Mouse (Mus musculus) olfactory bulb, adult 2 months (tissue): ENCODE measurements around the gene Gm6880. TPM values are rescaled to one million over a fixed set of nuclear protein-coding genes. Genes with fewer than 3 reads are reported as not detected.
"Not testable (repeated sequence)": the region's sequence is repeated elsewhere in the genome, so short reads cannot be mapped to it uniquely, and the experiment has no call there.

Experiments used
- H3K27ac ChIP-seq: fragments of 200-500 bp; 2 replicates; pipeline ENCODE4 v1.5.1; 2012; ENCODE audit warnings: low read depth, low read length; ENCODE audit not compliant: insufficient read depth
- H3K4me1 ChIP-seq: fragments of 200-500 bp; 2 replicates; pipeline ENCODE4 v1.6.1; 2012; ENCODE audit warnings: low read length; ENCODE audit not compliant: control insufficient read depth, insufficient read depth
- H3K4me3 ChIP-seq: fragments of 200-500 bp; 2 replicates; pipeline ENCODE4 v1.5.1; 2012; ENCODE audit warnings: mild to moderate bottlenecking, low read depth, low read length, moderate library complexity; ENCODE audit not compliant: insufficient read depth
- CTCF ChIP-seq: fragments of 200-500 bp; IDR thresholded peaks from 2 replicates; pipeline ENCODE4 v1.5.1; 2012; ENCODE audit warnings: low read depth, mild to moderate bottlenecking, low read length, moderate library complexity; ENCODE audit not compliant: insufficient read depth
- POLR2A ChIP-seq: fragments of 200-500 bp; IDR thresholded peaks from 2 replicates; pipeline ENCODE4 v1.6.1; 2012; ENCODE audit warnings: mild to moderate bottlenecking, low read depth, low read length, moderate library complexity; ENCODE audit not compliant: insufficient read depth
- WGBS: fragments of 180-500 bp; shearing (Covaris S2); methylation state at CpG from one replicate; pipeline ENCODE4 v1.1.7; 2018; 5-methylcytosine and 5-hydroxymethylcytosine counted together
- polyA plus RNA-seq: library from polyadenylated mRNA; stranded (reverse); fragments of >200 nt; gene quantifications from 2 replicates; pipeline ENCODE4 v1.2.4, GENCODE M21; 2012; ENCODE audit warnings: low replicate concordance; ENCODE audit not compliant: missing spikeins, insufficient read depth, insufficient read length

Gene Gm6880
- polyA plus RNA-seq, result not detected in 2 replicates

GRCm38 (mm10) chrX:74481349-74481885 is at the start of gene Gm6880:
Gm6880 (minus strand) TSS chrX:74481399.
- 71% methylated on average over 13 of the region's 14 CpGs for whole genome bisulfite sequencing
- not testable (repeated sequence) for H3K27ac ChIP-seq, H3K4me3 ChIP-seq, H3K4me1 ChIP-seq

- H3K27ac ChIP-seq, H3K4me3 ChIP-seq, H3K4me1 ChIP-seq: not testable (repeated sequence)
Measured at GRCm38 (mm10) chrX:74517461-74517860, 36.3 kb upstream of the Gm6880 start.

- Histone ChIP-seq H3K4me3 (no peak overlapping the region), H3K27ac (no peak overlapping the region), H3K4me1 (no peaks in the 10 kb centered on the region)
- WGBS, result 33% methylated on average over 1 of the region's 1 CpGs
- TF ChIP-seq POLR2A, result no peak
- TF ChIP-seq CTCF, result no peak
Measured at GRCm38 (mm10) chrX:74497131-74497530, 15.9 kb upstream of the Gm6880 start.

GRCm38 (mm10) chrX:74452773-74453172 is 28.4 kb downstream of the Gm6880 start:
- TF ChIP-seq CTCF (no peak), POLR2A (no peak)
- 8% methylated on average over 4 of the region's 4 CpGs for WGBS
- Histone ChIP-seq H3K27ac (no peak overlapping the region), H3K4me1 (no peaks in the 10 kb centered on the region), H3K4me3 (no peak overlapping the region)

GRCm38 (mm10) chrX:74451157-74451912 is 29.9 kb downstream of the Gm6880 start:
- 80% methylated on average over 4 of the region's 4 CpGs for WGBS
- TF ChIP-seq CTCF (no peak), POLR2A (no peak)
- H3K4me3 ChIP-seq, result no peak overlapping the region
- H3K4me1 ChIP-seq, result no peaks in the 10 kb centered on the region
- H3K27ac ChIP-seq, result no peak overlapping the region

Other genes starting within 250 kb of the Gm6880 start
- 372 TPM in 1 of 2 replicates, not detected in the other for gene Flna, start 231.6 kb downstream of the Gm6880 start, polyA plus RNA-seq
- not detected in 2 replicates for gene Emd, start 226.7 kb downstream of the Gm6880 start, polyA plus RNA-seq
- not detected in 2 replicates for gene Rpl10, start 210.6 kb downstream of the Gm6880 start, polyA plus RNA-seq
- not detected in 2 replicates for gene Taz, start 199.5 kb downstream of the Gm6880 start, polyA plus RNA-seq
- not detected in 2 replicates for gene Dnase1l1, start 199.1 kb downstream of the Gm6880 start, polyA plus RNA-seq
- gene Atp6ap1, start 184.3 kb downstream of the Gm6880 start, polyA plus RNA-seq, result 501 and 1,287 TPM in 2 replicates
- 513 and 810 TPM in 2 replicates for gene Gdi1, start 176.4 kb downstream of the Gm6880 start, polyA plus RNA-seq
- 224 TPM in 1 of 2 replicates, not detected in the other for gene Fam50a, start 168.4 kb downstream of the Gm6880 start, polyA plus RNA-seq
- not detected in 2 replicates for gene Plxna3, start 152.3 kb downstream of the Gm6880 start, polyA plus RNA-seq
- gene Lage3, start 127.8 kb downstream of the Gm6880 start, polyA plus RNA-seq, result not detected in 2 replicates
- gene Ubl4a, start 108.2 kb downstream of the Gm6880 start, polyA plus RNA-seq, result not detected in 2 replicates
- gene Slc10a3, start 108.0 kb downstream of the Gm6880 start, polyA plus RNA-seq, result not detected in 2 replicates
- gene Fam3a, start 88.1 kb downstream of the Gm6880 start, polyA plus RNA-seq, result not detected in 2 replicates
- not detected in 2 replicates for gene Ikbkg, start 88.1 kb downstream of the Gm6880 start, polyA plus RNA-seq
- not detected in 2 replicates for gene G6pdx, start 52.2 kb downstream of the Gm6880 start, polyA plus RNA-seq
- not detected in 2 replicates for gene Olfr1326-ps1, start 93.5 kb upstream of the Gm6880 start, polyA plus RNA-seq
- gene Olfr1325, start 111.3 kb upstream of the Gm6880 start, polyA plus RNA-seq, result not detected in 2 replicates
- gene Gm5640, start 164.2 kb upstream of the Gm6880 start, polyA plus RNA-seq, result not detected in 2 replicates